Mouse (Mus musculus) layer of hippocampus, postnatal 36 days (tissue): ENCODE measurements at regions not wholly inside any gene's neighbourhood (a gene's known extent, or its start where the extent isn't known, plus 50 kb on each side); places are given as distances from the start of the nearest gene placed in this dataset.
A peak's percentile ranks its signal among the peaks of the same experiment; 100 is the strongest.

ENCODE experiments used
- DNase-seq, 2 experiments: peaks; one replicate each; pipeline ENCODE4 v3.0.0; 2022

GRCm38 (mm10) chr10:120666202-120666860 is 190.1 kb upstream of the Hmga2 start:
- no peak for DNase-seq

GRCm38 (mm10) chr10:120665670-120666069 is 189.4 kb upstream of the Hmga2 start:
- no peak for DNase-seq

GRCm38 (mm10) chr10:120664419-120664818 is 188.2 kb upstream of the Hmga2 start:
- DNase-seq, result no peak

- DNase-seq, result no peak
Observed at GRCm38 (mm10) chr10:120663396-120663795, 187.1 kb upstream of the Hmga2 start.

GRCm38 (mm10) chr10:120660503-120660902 is 184.2 kb upstream of the Hmga2 start:
- DNase-seq, result no peak

GRCm38 (mm10) chr10:120655238-120655931 is 179.1 kb upstream of the Hmga2 start:
- DNase-seq, result peak in 1 of 2 experiments; percentile 8

- DNase-seq, result no peak
Observed at GRCm38 (mm10) chr10:120652525-120653215, 176.4 kb upstream of the Hmga2 start.

- no peak for DNase-seq
Observed at GRCm38 (mm10) chr10:120651845-120652244, 175.6 kb upstream of the Hmga2 start.

- no peak for DNase-seq
Observed at GRCm38 (mm10) chr10:120650336-120650735, 174.1 kb upstream of the Hmga2 start.

- DNase-seq, result no peak
Observed at GRCm38 (mm10) chr10:120648741-120649140, 172.5 kb upstream of the Hmga2 start.

- no peak for DNase-seq
Observed at GRCm38 (mm10) chr10:120648031-120648430, 171.8 kb upstream of the Hmga2 start.

- DNase-seq, result no peak
Observed at GRCm38 (mm10) chr10:120647323-120647722, 171.1 kb upstream of the Hmga2 start.

- DNase-seq, result no peak
Observed at GRCm38 (mm10) chr10:120646862-120647311, 170.6 kb upstream of the Hmga2 start.

GRCm38 (mm10) chr10:120640847-120641246 is 164.6 kb upstream of the Hmga2 start:
- no peak for DNase-seq

- DNase-seq, result no peak
Observed at GRCm38 (mm10) chr10:120638316-120638715, 162.0 kb upstream of the Hmga2 start.

- DNase-seq, result peak; percentile 6 to 22
Observed at GRCm38 (mm10) chr10:120635818-120636543, 159.7 kb upstream of the Hmga2 start.

GRCm38 (mm10) chr10:120635194-120635593 is 158.9 kb upstream of the Hmga2 start:
- no peak for DNase-seq

- DNase-seq, result no peak
Observed at GRCm38 (mm10) chr10:120632071-120632470, 155.8 kb upstream of the Hmga2 start.

GRCm38 (mm10) chr10:120628066-120628465 is 151.8 kb upstream of the Hmga2 start:
- no peak for DNase-seq

- no peak for DNase-seq
Observed at GRCm38 (mm10) chr10:120625474-120625873, 149.2 kb upstream of the Hmga2 start.

GRCm38 (mm10) chr10:120624203-120624942 is 148.1 kb upstream of the Hmga2 start:
- no peak for DNase-seq

GRCm38 (mm10) chr10:120616406-120617015 is 140.2 kb upstream of the Hmga2 start:
- DNase-seq, result no peak
